Comparison of ENCODE assay signal across 24 mouse cellular contexts in the genomic region with DNA sequence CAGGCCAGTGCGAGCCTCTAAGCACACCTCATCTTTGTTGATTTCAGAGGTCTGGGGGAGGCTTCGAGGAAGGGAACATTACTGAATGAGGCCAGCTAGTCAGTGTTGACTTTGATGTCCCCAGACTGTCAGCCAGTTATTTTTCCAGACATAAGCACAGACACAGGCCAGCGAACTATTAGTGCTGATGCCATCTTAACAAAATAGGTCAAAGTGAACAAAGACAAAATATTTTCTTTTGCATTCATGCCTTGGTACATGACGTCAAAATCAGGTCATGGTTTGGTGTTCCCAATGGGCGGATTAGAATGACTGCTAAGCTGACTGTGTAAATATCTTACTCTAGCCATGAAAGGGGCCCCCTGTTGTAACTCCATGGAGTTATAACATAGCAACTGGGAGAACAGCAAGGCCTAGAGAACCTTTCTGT. TPM values are rescaled to one million over a fixed set of nuclear protein-coding genes. Genes with fewer than 3 reads are reported as not detected.
A peak's percentile ranks its signal among the peaks of the same experiment; 100 is the strongest.
DNase-seq lines count a peak whose midpoint lies in the region; ATAC-seq and TF ChIP-seq lines count a peak whose summit lies in the region.
"Had no signal": no experiment of that assay in that cellular context is flagged by ENCODE, and none has a peak within 500 bp of the region (broad histone marks: within the 10 kb centered on the region; RNA-seq: fewer than 3 reads in every experiment).

No protein-coding gene starts in this region.

- H3K9me3 ChIP-seq in liver, embryonic 11.5 days (ENCODE audit: control insufficient read depth, low read length) = no peaks in the 10 kb centered on the region
- H3K9me3 ChIP-seq: embryonic facial prominence, embryonic 13.5 days; forebrain, embryonic 15.5 days; limb, embryonic 15.5 days; midbrain, embryonic 13.5 days had no signal

- H3K36me3 ChIP-seq in liver, adult 2 months (ENCODE audit: control insufficient read depth, insufficient read depth, low read length) = peaks cover 6% of the 10 kb centered on the region; the same call in 1 of the 2 replicates
- H3K36me3 ChIP-seq in liver, embryonic 11.5 days (ENCODE audit: control insufficient read depth, insufficient read depth, low read length) = no peaks in the 10 kb centered on the region
- H3K36me3 ChIP-seq: embryonic facial prominence, embryonic 13.5 days; forebrain, embryonic 15.5 days; heart, embryonic 13.5 days; limb, embryonic 15.5 days; midbrain, embryonic 13.5 days had no signal

- WGBS in liver, adult 2 months = 47% methylated on average over 5 of the region's 5 CpGs
- WGBS in liver, embryonic 11.5 days = 80% methylated on average over 5 of the region's 5 CpGs

- no peak for TF ChIP-seq POLR2A in liver, adult 2 months (IDR thresholded peaks at IDR 0.05; ENCODE audit: extremely low read depth, insufficient read depth, low read length)

- no peak for ATAC-seq in liver, embryonic 11.5 days (replicated peaks; ENCODE audit: low FRiP score)
- ATAC-seq: forebrain, embryonic 15.5 days; intestine, embryonic 16.5 days; midbrain, embryonic 13.5 days had no signal

- peaks cover 11% of the 10 kb centered on the region for H3K4me1 ChIP-seq in liver, adult 2 months (ENCODE audit: control insufficient read depth, insufficient read depth, low read length)
- no peaks in the 10 kb centered on the region for H3K4me1 ChIP-seq in liver, embryonic 11.5 days (replicated peaks; ENCODE audit: control insufficient read depth, insufficient read depth, low read length)
- H3K4me1 ChIP-seq: forebrain, embryonic 15.5 days; heart, embryonic 13.5 days; limb, embryonic 15.5 days; midbrain, embryonic 13.5 days had no signal

- H3K79me2 ChIP-seq in liver, adult 2 months (ENCODE audit: control insufficient read depth, insufficient read depth, low read length) = no peaks in the 10 kb centered on the region; the same call in 1 of the 2 replicates

- no peak overlapping the region for H3K4me3 ChIP-seq in liver, adult 2 months (ENCODE audit: insufficient read depth, low read depth, low read length)
- no peak overlapping the region for H3K4me3 ChIP-seq in liver, embryonic 11.5 days (ENCODE audit: low read depth, low read length)
- H3K4me3 ChIP-seq: embryonic facial prominence, embryonic 13.5 days; forebrain, embryonic 15.5 days; heart, embryonic 13.5 days; limb, embryonic 15.5 days; midbrain, embryonic 13.5 days had no signal

- no peak overlapping the region for H3K9ac ChIP-seq in liver, adult 2 months (ENCODE audit: low read depth, low read length)
- no peak overlapping the region for H3K9ac ChIP-seq in liver, embryonic 11.5 days (ENCODE audit: low read depth, low read length)
- H3K9ac ChIP-seq: embryonic facial prominence, embryonic 13.5 days; forebrain, embryonic 15.5 days; heart, embryonic 13.5 days; hindbrain, embryonic 14.5 days; limb, embryonic 15.5 days; midbrain, embryonic 13.5 days had no signal

- no peak overlapping the region for H3K4me2 ChIP-seq in liver, embryonic 11.5 days
- H3K4me2 ChIP-seq: embryonic facial prominence, embryonic 13.5 days; forebrain, embryonic 15.5 days; heart, embryonic 13.5 days; hindbrain, embryonic 14.5 days; limb, embryonic 15.5 days; midbrain, embryonic 13.5 days had no signal

- H3K27ac ChIP-seq in liver, adult 2 months (replicated peaks; ENCODE audit: insufficient read depth, low read depth, low read length) = no peak overlapping the region
- no peak overlapping the region for H3K27ac ChIP-seq in liver, embryonic 11.5 days (ENCODE audit: low read depth, low read length)
- H3K27ac ChIP-seq: embryonic facial prominence, embryonic 13.5 days; forebrain, embryonic 15.5 days; heart, embryonic 13.5 days; hindbrain, embryonic 14.5 days; limb, embryonic 15.5 days; midbrain, embryonic 13.5 days; stomach, postnatal 0 days had no signal

- peak; percentile 9 for DNase-seq in embryo, embryonic 10.5 days (ENCODE audit: low spot score)
- DNase-seq in embryo, embryonic 10 days (ENCODE audit: low spot score) = no peak
- peak; percentile 72 for DNase-seq in liver, adult 2 months (ENCODE audit: extremely low read depth, low read depth, low spot score)
- DNase-seq in liver, embryonic 11.5 days (ENCODE audit: low spot score) = no peak
- DNase-seq in ovary, postnatal 36 days (ENCODE audit: low spot score) = peak; percentile 18
- no peak for DNase-seq in ovary, postnatal 14 days (ENCODE audit: low spot score)
- DNase-seq in retina, postnatal 1 day = peak; percentile 63
- DNase-seq in layer of hippocampus, adult 8-10 months (ENCODE audit: low spot score in 2 of 2) = no peak
- DNase-seq: cerebellum, adult 8-10 months; gastrocnemius, postnatal 14 days; heart, adult 18-20 months; layer of hippocampus, postnatal 36 days; lung, adult 2 months; right cerebral cortex, postnatal 4 days had no signal

- no peak for TF ChIP-seq CTCF in liver, adult 2 months (IDR thresholded peaks at IDR 0.05; ENCODE audit: low read depth, low read length)

- no peaks in the 10 kb centered on the region for H3K27me3 ChIP-seq in liver, adult 2 months (ENCODE audit: control insufficient read depth, insufficient read depth, low read length)
- no peaks in the 10 kb centered on the region for H3K27me3 ChIP-seq in liver, embryonic 11.5 days (replicated peaks; ENCODE audit: control insufficient read depth, insufficient read depth, low read length)
- H3K27me3 ChIP-seq: embryonic facial prominence, embryonic 13.5 days; forebrain, embryonic 15.5 days; heart, embryonic 13.5 days; limb, embryonic 15.5 days; midbrain, embryonic 13.5 days had no signal

RNA-seq across cellular contexts. Expression of a gene that starts 18.6 kb away (rescaled TPM):
- 67.0 and 73.2 TPM in 2 replicates for total RNA-seq in liver, adult 2 months (2014; rRNA removed)
- polyA plus RNA-seq in liver, adult 2 months (2012; rRNA removed) = 7.5 and 9.3 TPM in 2 replicates
- polyA plus RNA-seq in liver, embryonic 11.5 days (2014; fragmentation: Nextera tagmentation; extraction: Ambion mirVana) = 24.2 and 30.8 TPM in 2 replicates
- 10 to 100 TPM; 10.4 to 28.1 (median 17.7) TPM for total RNA-seq in layer of hippocampus, adult 8-10 months (2022)

RNA-seq across cellular contexts. Expression of a gene that starts 25.9 kb away (rescaled TPM):
- total RNA-seq in liver, adult 2 months (2014; rRNA removed) = 12.5 and 12.6 TPM in 2 replicates
- 1.3 and 1.8 TPM in 2 replicates for polyA plus RNA-seq in liver, adult 2 months (2012; rRNA removed)
- polyA plus RNA-seq in liver, embryonic 11.5 days (2014; fragmentation: Nextera tagmentation; extraction: Ambion mirVana) = 8.4 and 10.7 TPM in 2 replicates
- 10 to 100 TPM; 11.7 to 16.1 (median 13.8) TPM for total RNA-seq in layer of hippocampus, adult 8-10 months (2022)

RNA-seq across cellular contexts. Expression of a gene that starts 58.2 kb away (rescaled TPM):
- total RNA-seq in liver, adult 2 months (2014; rRNA removed) = not detected in 2 replicates
- not detected in 2 replicates for polyA plus RNA-seq in liver, adult 2 months (2012; rRNA removed)
- 0.11 and 0.17 TPM in 2 replicates for polyA plus RNA-seq in liver, embryonic 11.5 days (2014; fragmentation: Nextera tagmentation; extraction: Ambion mirVana)
- total RNA-seq in layer of hippocampus, adult 8-10 months (2022) = not detected
- total RNA-seq: gastrocnemius, postnatal 14 days; heart, adult 18-20 months; heart, postnatal 25 days; layer of hippocampus, postnatal 36 days; left cerebral cortex, postnatal 14 days had no signal

Comparison
In these comparisons a context has a peak if more than half of its experiments do, and no peak if none do; other contexts are left out.
1. DNase-seq: peak in embryo, embryonic 10.5 days (single experiment), liver, adult 2 months (single experiment), ovary, postnatal 36 days (single experiment) and retina, postnatal 1 day (single experiment); none in embryo, embryonic 10 days (single experiment), liver, embryonic 11.5 days (single experiment), ovary, postnatal 14 days (single experiment) and layer of hippocampus, adult 8-10 months (0 of 2).